Mouse (Mus musculus) heart, embryonic 13.5 days (tissue): Measurements from ENCODE around the gene Auts2. TPM values are rescaled to one million over a fixed set of nuclear protein-coding genes. Genes with fewer than 3 reads are reported as not detected.

Experiments used
- ATAC-seq: fragments of 200-750 bp; cut with Nextera tagmentation; 2 replicates; pipeline ENCODE4 v1.8.0; 2017; ENCODE audit warnings: moderate TSS enrichment; ENCODE audit not compliant: insufficient number of reproducible peaks, low FRiP score, low TSS enrichment; ENCODE audit errors: extremely low read depth
- H3K27ac ChIP-seq: fragments of 300-500 bp; sonication (generic); replicated peaks from 2 replicates; pipeline ENCODE4 v1.5.1; 2015; ENCODE audit warnings: moderate library complexity, mild to moderate bottlenecking, inconsistent platforms
- H3K27me3 ChIP-seq: fragments of 300-500 bp; sonication (generic); replicated peaks from 2 replicates; pipeline ENCODE4 v1.6.1; 2015; ENCODE audit warnings: mild to moderate bottlenecking, inconsistent platforms
- H3K36me3 ChIP-seq: fragments of 300-500 bp; sonication (generic); 2 replicates; pipeline ENCODE4 v1.6.1; 2015; ENCODE audit warnings: mild to moderate bottlenecking, inconsistent platforms
- H3K4me1 ChIP-seq: fragments of 300-500 bp; sonication (generic); 2 replicates; pipeline ENCODE4 v1.6.1; 2015; ENCODE audit warnings: inconsistent platforms
- H3K4me2 ChIP-seq: fragments of 300-500 bp; sonication (generic); 2 replicates; pipeline ENCODE4 v1.6.1; 2015; ENCODE audit warnings: inconsistent platforms, mild to moderate bottlenecking, moderate library complexity
- H3K4me3 ChIP-seq: fragments of 300-500 bp; sonication (generic); 2 replicates; pipeline ENCODE4 v1.5.1; 2015; ENCODE audit warnings: moderate library complexity, mild to moderate bottlenecking, inconsistent platforms
- H3K9ac ChIP-seq: fragments of 300-500 bp; sonication (generic); 2 replicates; pipeline ENCODE4 v1.6.1; 2015; ENCODE audit warnings: inconsistent platforms, mild to moderate bottlenecking, moderate library complexity
- H3K9me3 ChIP-seq: fragments of 300-500 bp; sonication (generic); 2 replicates; pipeline ENCODE4 v1.6.1; 2016; ENCODE audit warnings: inconsistent platforms
- WGBS: fragments of 180-500 bp; shearing (Covaris S2); methylation state at CpG from one replicate; pipeline ENCODE4 v1.1.7; 2015; ENCODE audit warnings: mixed read lengths; 5-methylcytosine and 5-hydroxymethylcytosine counted together
- polyA plus RNA-seq: library from polyadenylated mRNA; unstranded; fragments of >200 nt; fragmentation: Nextera tagmentation; extraction: Ambion mirVana; gene quantifications from 2 replicates; pipeline ENCODE4 v1.2.1, GENCODE M21; 2015

Auts2 gene
- polyA plus RNA-seq, 1 experiment from 2014 or later: 13.8 TPM

GRCm38 (mm10) chr5:132314300-132314699 lies 228.8 kb downstream of the Auts2 start:
- ATAC-seq: no peak

GRCm38 (mm10) chr5:132307000-132307399 lies 236.1 kb downstream of the Auts2 start:
- Histone ChIP-seq H3K4me1 (no peaks in the 10 kb centered on the region), H3K36me3 (no peaks in the 10 kb centered on the region), H3K9ac (no peak overlapping the region), H3K4me2 (no peak overlapping the region), H3K27me3 (no peaks in the 10 kb centered on the region), H3K4me3 (no peak overlapping the region), H3K27ac (no peak overlapping the region), H3K9me3 (no peaks in the 10 kb centered on the region)
- ATAC-seq: no peak
- WGBS: 68% methylated on average over 2 of the region's 2 CpGs

More at GRCm38 (mm10) chr5:132314300-132314699, 228.8 kb downstream of the Auts2 start:
- Histone ChIP-seq H3K9me3 (no peaks in the 10 kb centered on the region), H3K36me3 (no peaks in the 10 kb centered on the region), H3K4me1 (peaks cover 27% of the 10 kb centered on the region), H3K4me2 (no peak overlapping the region), H3K4me3 (no peak overlapping the region), H3K9ac (no peak overlapping the region), H3K27me3 (no peaks in the 10 kb centered on the region), H3K27ac (no peak overlapping the region)
- WGBS: 71% methylated on average over 5 of the region's 5 CpGs

- Histone ChIP-seq H3K9ac (no peak overlapping the region), H3K4me2 (no peak overlapping the region), H3K27ac (no peak overlapping the region), H3K9me3 (no peaks in the 10 kb centered on the region), H3K27me3 (no peaks in the 10 kb centered on the region), H3K4me3 (no peak overlapping the region), H3K4me1 (no peaks in the 10 kb centered on the region), H3K36me3 (no peaks in the 10 kb centered on the region)
- WGBS: 83% methylated on average over 5 of the region's 5 CpGs
- ATAC-seq: no peak
Observed at GRCm38 (mm10) chr5:132305354-132305934, 237.7 kb downstream of the Auts2 start.

- Histone ChIP-seq H3K36me3 (no peaks in the 10 kb centered on the region), H3K4me3 (no peak overlapping the region), H3K4me2 (no peak overlapping the region), H3K9me3 (no peaks in the 10 kb centered on the region), H3K27ac (no peak overlapping the region), H3K9ac (no peak overlapping the region), H3K27me3 (no peaks in the 10 kb centered on the region), H3K4me1 (no peaks in the 10 kb centered on the region)
- ATAC-seq: no peak
- WGBS: 73% methylated on average over 4 of the region's 4 CpGs
Observed at GRCm38 (mm10) chr5:132302778-132303177, 240.4 kb downstream of the Auts2 start.

GRCm38 (mm10) chr5:132300794-132301193 lies 242.3 kb downstream of the Auts2 start:
- Histone ChIP-seq H3K9me3 (no peaks in the 10 kb centered on the region), H3K36me3 (no peaks in the 10 kb centered on the region), H3K27me3 (no peaks in the 10 kb centered on the region), H3K27ac (no peak overlapping the region), H3K4me3 (no peak overlapping the region), H3K9ac (no peak overlapping the region), H3K4me1 (no peaks in the 10 kb centered on the region), H3K4me2 (no peak overlapping the region)
- ATAC-seq: no peak
- WGBS: 67% methylated on average over 4 of the region's 4 CpGs

- no peaks in the 10 kb centered on the region for H3K27me3 ChIP-seq
- H3K4me2 ChIP-seq: no peak overlapping the region
- WGBS: 75% methylated on average over 4 of the region's 4 CpGs
- no peak overlapping the region for H3K9ac ChIP-seq
- H3K27ac ChIP-seq: no peak overlapping the region
- peaks cover 10% of the 10 kb centered on the region for H3K4me1 ChIP-seq
- no peak overlapping the region for H3K4me3 ChIP-seq
- no peaks in the 10 kb centered on the region for H3K36me3 ChIP-seq
- no peaks in the 10 kb centered on the region for H3K9me3 ChIP-seq
- ATAC-seq: no peak
Observed at GRCm38 (mm10) chr5:132299716-132300115, 243.4 kb downstream of the Auts2 start.

- no peak for ATAC-seq
- Histone ChIP-seq H3K9ac (no peak overlapping the region), H3K27ac (no peak overlapping the region), H3K36me3 (no peaks in the 10 kb centered on the region), H3K4me3 (no peak overlapping the region), H3K4me2 (no peak overlapping the region), H3K4me1 (peaks cover 17% of the 10 kb centered on the region), H3K9me3 (no peaks in the 10 kb centered on the region), H3K27me3 (no peaks in the 10 kb centered on the region)
Observed at GRCm38 (mm10) chr5:132298996-132299395, 244.1 kb downstream of the Auts2 start.

- Histone ChIP-seq H3K9ac (no peak overlapping the region), H3K27me3 (no peaks in the 10 kb centered on the region), H3K36me3 (no peaks in the 10 kb centered on the region), H3K4me1 (peaks cover 17% of the 10 kb centered on the region), H3K4me3 (no peak overlapping the region), H3K4me2 (no peak overlapping the region), H3K9me3 (no peaks in the 10 kb centered on the region), H3K27ac (no peak overlapping the region)
- no peak for ATAC-seq
- 84% methylated on average over 7 of the region's 7 CpGs for WGBS
Observed at GRCm38 (mm10) chr5:132297309-132297708, 245.8 kb downstream of the Auts2 start.

GRCm38 (mm10) chr5:132294469-132294868 lies 248.7 kb downstream of the Auts2 start:
- 44% methylated on average over 3 of the region's 3 CpGs for WGBS

GRCm38 (mm10) chr5:132292932-132293331 lies 250.2 kb downstream of the Auts2 start:
- H3K4me1 ChIP-seq: peaks cover 43% of the 10 kb centered on the region
- no peak overlapping the region for H3K9ac ChIP-seq
- H3K36me3 ChIP-seq: no peaks in the 10 kb centered on the region
- WGBS: 61% methylated on average over 2 of the region's 2 CpGs
- no peak for ATAC-seq
- no peak overlapping the region for H3K27ac ChIP-seq
- H3K4me3 ChIP-seq: no peak overlapping the region
- no peak overlapping the region for H3K4me2 ChIP-seq
- no peaks in the 10 kb centered on the region for H3K9me3 ChIP-seq
- H3K27me3 ChIP-seq: no peaks in the 10 kb centered on the region

More at GRCm38 (mm10) chr5:132294469-132294868, 248.7 kb downstream of the Auts2 start:
- H3K9me3 ChIP-seq: no peaks in the 10 kb centered on the region
- H3K27ac ChIP-seq: no peak overlapping the region
- no peak overlapping the region for H3K4me3 ChIP-seq
- H3K36me3 ChIP-seq: no peaks in the 10 kb centered on the region
- no peak overlapping the region for H3K4me2 ChIP-seq
- no peaks in the 10 kb centered on the region for H3K27me3 ChIP-seq
- no peak for ATAC-seq
- peaks cover 43% of the 10 kb centered on the region for H3K4me1 ChIP-seq
- H3K9ac ChIP-seq: no peak overlapping the region

GRCm38 (mm10) chr5:132290606-132291535 lies 252.3 kb downstream of the Auts2 start:
- Histone ChIP-seq H3K4me1 (peaks cover 43% of the 10 kb centered on the region), H3K4me3 (no peak overlapping the region), H3K27ac (no peak overlapping the region), H3K36me3 (no peaks in the 10 kb centered on the region), H3K9ac (no peak overlapping the region), H3K9me3 (no peaks in the 10 kb centered on the region), H3K4me2 (no peak overlapping the region), H3K27me3 (no peaks in the 10 kb centered on the region)
- 57% methylated on average over 13 of the region's 13 CpGs for WGBS
- no peak for ATAC-seq
